Mouse (Mus musculus) large intestine, adult 2 months (tissue): Measurements from ENCODE around the gene Rusc2. TPM values are rescaled to one million over a fixed set of nuclear protein-coding genes. Genes with fewer than 3 reads are reported as not detected.

Source experiments
- DNase-seq: peaks from one replicate; pipeline ENCODE4 v3.0.0-alpha.2; 2012; ENCODE audit warnings: low read depth, low spot score
- WGBS: fragments of 180-500 bp; shearing (Covaris S2); methylation state at CpG from one replicate; pipeline ENCODE4 v1.1.7; 2018; 5-methylcytosine and 5-hydroxymethylcytosine counted together
- polyA plus RNA-seq: library from polyadenylated mRNA; depleted of rRNA; stranded (reverse); fragments of >200 nt; gene quantifications from 2 replicates; pipeline ENCODE4 v1.2.3, GENCODE M21; 2012

Rusc2 gene
- polyA plus RNA-seq, 1 experiment, result 7.6 TPM

DNA sequence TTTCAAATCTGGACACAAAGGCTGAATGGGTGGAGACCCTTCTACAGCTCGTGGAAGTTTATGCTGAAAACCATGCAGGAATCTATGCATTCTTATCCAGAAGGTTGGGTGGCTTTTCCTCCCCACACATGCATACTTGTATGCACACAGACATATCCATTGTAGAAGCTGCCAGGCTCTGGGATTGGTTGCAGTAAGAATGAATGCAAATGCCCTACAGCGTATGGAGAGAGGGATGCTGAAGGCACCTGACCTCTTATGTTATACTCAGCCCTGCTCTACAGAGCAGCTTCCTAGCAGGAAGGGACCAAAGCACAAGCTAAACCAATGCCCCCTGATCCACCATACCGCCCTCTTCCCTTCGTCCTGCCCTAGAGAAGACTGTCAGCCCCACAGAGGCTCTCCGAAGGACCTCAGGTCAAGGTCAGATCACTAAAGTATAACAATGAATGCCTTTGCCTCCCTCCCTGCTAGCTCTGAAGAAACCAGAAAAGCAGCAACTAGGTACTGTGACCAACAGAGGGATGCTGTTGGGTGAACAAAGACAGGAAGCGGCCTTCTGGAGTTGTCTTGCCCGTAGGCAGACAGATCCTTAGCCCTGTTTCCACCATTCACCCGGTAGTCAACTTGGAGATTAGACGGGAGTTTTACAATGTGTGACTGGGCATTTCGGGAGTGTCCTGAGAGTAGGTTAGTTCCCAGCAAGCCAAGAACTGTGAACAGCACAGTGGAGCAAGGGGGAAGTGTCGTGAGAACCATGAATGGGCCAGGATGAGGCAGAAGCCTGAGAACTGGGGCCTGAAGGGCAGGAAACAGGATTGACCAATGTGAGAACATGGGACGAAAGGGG, 25.5 kb downstream of the Rusc2 start:
- WGBS, result 66% methylated on average over 12 of the region's 12 CpGs
- DNase-seq, result no peak

DNA sequence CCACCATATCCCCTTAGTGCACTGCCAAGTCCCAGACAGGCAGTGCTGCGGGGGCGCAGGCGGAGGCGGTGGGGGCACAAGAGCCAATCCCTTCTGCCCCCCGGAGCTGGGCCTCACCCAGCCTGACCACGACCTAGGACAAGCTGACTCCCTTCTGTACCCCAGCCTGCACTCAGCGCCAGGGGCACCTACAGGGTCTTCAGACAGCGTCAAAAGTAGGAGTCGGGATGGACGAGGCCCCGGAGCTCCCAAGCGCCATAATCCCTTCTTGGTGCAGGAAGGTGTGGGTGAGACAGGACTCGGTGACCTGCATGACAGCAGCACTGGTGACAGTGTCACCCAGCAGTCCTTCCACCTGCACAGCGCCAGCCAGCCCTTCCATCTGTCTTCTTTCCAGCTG, 33.0 kb downstream of the Rusc2 start:
- DNase-seq, result no peak
- WGBS, result 93% methylated on average over 14 of the region's 14 CpGs

DNA sequence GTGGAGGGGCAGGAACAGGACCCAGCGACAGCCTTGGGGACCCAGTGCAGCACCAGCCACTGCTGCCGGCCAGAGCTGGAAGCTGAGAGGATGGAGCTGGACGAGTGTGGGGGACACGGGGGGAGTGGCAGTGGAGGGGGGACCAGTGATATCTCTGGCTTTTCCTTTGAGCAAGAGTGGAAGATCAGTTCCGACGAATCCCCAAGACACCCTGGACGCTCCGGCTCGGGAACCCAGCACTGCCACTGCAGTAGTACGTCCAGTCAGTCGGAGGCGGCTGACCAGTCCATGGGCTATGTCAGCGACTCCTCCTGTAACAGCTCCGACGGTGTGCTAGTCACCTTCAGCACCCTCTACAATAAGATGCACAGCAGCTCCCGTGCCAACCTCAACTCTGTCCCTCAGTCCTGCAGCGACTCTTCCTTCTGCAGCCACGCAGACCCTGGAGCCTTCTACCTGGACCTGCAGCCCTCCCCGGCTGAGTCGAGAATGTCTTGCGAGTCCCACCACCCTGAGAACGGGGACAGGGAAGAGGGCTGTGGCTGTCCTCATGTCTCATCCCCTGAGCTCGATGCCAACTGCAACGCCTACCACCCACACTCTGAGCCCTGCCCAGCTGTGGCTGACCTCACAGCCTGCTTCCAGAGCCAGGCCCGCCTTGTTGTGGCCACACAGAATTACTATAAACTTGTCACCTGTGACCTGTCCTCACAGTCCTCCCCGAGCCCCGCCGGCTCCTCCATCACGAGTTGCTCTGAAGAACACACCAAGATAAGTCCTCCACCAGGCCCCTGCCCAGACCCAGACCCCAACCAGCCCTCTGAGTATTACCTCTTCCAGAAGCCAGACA, 33.7 kb downstream of the Rusc2 start:
- DNase-seq, result no peak
- 87% methylated on average over 29 of the region's 29 CpGs for WGBS

DNA sequence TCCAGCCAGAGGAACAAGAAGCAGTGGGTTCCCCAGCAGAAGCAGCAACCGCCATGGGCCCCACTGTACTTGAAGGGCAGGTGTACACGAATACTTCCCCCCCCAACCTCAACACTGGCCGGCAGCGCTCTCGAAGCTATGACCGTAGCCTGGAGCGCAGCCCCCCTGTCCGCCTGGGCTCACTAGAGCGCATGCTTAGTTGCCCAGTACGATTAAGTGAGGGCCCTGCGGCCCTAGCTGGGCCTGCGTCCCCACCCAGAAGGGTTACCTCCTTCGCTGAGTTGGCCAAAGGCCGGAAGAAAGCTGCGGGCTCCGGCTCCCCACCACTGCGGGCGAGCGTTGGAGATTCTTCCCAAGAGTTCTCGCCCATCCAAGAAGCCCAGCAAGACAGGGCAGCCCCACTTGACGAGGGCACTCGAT, 34.3 kb downstream of the Rusc2 start:
- 96% methylated on average over 22 of the region's 22 CpGs for WGBS
- no peak for DNase-seq

DNA sequence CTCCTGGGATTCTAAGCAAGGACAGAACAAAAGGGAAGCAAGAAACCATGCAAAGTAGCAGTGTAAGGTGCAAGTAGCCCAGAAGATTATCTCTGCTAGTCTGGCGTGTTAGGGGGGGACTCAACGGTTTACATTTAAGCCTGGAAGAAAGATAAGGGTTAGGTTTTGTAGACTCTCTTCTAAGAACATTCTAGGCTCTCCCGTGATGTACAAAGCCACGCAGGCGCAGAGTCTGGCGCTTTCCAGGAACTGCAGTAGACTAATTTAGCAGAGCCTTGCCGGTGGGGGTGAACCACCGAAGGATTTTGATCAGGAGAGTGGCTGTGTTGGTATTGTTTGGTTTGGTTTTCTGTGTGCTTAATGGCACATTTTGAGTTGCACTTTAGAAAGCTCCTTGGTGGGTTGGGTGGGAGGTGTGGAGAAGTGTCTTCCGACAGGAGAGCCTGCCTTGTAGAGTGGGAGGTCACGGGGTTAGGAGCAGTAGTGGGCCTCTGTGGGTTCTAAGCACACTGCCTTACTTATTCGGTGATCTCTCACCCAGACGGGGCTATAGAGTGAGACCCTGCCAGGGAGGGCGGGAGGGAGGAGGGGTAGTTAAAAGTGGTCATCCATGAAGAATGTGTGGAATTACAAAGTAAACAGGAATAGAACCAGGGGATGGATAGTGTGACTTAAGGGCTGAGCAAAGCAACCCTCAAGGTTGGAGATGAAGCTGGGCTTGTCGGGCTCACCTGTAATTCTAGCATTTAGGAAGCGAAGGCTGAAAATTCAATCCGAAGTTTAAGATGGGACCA, 35.7 kb downstream of the Rusc2 start:
- 70% methylated on average over 16 of the region's 16 CpGs for WGBS

DNA sequence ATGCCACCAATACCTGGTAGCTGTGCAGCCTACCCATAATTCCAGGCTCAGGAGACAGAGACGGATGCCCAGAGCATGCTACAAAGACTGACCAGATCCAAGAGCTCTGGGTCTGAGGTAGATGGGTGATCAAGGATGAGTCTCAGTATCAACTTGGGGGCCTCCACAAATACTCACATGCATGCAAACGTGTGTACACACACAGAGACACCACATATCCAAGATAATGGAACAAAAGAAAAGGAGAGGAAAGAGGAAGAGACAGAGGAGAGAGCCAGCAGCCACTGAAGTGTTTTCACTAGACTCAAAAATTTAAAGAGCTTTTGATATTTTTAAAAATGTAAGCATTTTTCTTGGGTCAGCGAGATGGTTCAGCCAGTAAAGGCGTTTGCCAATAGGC, 36.7 kb downstream of the Rusc2 start:
- 70% methylated on average over 4 of the region's 4 CpGs for WGBS
- no peak for DNase-seq

More for the DNA sequence above, 35.7 kb downstream of the Rusc2 start:
- DNase-seq, result no peak

DNA sequence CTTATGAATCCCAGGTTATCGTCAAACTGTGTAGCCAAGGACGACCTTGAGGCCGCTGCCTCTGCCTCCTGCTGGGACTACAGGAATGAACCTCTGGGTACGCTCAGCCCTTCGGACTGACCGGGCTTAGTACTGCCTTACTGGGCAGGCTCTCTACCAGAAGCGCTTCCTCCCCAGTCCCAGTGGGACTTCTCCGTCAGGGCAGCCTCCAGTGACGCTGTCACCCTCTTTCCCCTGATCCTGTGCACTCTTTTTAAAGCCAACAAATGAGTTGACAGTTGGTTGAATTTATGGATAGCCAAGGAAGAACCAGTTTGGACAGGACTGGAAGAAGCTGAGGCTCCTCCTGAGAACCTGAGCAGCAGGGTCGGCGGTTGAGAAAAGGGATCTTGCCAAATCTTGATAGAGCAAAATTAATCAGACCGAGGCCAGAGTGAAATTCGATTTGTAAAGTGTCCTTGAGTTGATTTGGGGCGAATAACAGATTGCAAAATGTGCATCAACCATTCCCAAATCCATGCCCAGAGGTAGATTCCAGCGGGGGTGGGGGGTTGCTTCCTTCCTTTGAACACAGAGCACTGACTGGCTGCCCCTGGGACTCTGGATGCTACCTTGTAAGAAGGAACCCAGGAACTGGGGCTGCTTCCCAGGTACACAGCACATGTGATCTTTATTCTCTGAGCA, 37.3 kb downstream of the Rusc2 start:
- 77% methylated on average over 15 of the region's 15 CpGs for whole genome bisulfite sequencing

DNA sequence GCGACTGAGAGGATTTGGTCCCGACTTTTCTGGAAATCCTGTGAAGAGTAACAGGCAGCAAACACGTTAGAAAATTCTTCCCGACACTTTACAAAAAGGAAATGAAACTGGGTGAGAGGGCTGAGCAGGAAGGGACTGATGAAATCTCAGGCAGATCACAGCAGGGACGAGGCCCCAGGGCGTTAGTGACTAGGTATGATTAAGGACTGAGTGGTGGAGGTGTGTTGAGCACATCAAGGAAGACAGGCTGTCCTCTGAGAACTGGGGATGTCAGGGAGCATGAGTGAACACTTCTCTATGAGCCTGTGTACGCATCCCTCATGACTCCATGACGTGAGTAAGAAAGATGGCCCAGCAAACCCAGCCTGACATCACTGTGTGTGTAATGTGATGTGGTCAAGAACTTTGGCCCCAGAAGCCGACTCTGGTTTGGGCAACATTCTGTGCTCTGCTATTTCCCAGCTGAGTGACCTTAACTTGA, 38.1 kb downstream of the Rusc2 start:
- no peak for DNase-seq
- WGBS, result 49% methylated on average over 9 of the region's 9 CpGs

More for the DNA sequence above, 37.3 kb downstream of the Rusc2 start:
- no peak for DNase-seq

DNA sequence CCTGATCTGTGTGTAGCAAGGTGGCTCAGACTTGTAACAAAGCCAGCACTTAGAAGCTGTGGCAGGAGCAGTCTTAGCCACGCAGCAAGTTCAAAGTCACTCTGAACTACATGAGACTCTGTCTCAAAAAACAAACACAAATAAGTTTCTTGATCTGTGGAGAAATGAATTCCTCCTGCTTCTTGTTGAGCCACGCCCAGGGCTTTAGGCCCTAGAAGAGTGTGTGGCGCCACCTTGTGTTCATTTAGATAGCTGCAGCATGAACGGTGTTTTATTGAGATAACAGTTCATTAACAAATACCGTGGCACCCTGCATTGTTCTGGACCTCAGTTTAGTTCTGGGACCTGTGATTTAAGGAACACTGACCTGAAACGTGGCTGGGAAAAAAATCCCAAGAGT, 38.5 kb downstream of the Rusc2 start:
- under 1% methylated on average over 6 of the region's 6 CpGs for WGBS

DNA sequence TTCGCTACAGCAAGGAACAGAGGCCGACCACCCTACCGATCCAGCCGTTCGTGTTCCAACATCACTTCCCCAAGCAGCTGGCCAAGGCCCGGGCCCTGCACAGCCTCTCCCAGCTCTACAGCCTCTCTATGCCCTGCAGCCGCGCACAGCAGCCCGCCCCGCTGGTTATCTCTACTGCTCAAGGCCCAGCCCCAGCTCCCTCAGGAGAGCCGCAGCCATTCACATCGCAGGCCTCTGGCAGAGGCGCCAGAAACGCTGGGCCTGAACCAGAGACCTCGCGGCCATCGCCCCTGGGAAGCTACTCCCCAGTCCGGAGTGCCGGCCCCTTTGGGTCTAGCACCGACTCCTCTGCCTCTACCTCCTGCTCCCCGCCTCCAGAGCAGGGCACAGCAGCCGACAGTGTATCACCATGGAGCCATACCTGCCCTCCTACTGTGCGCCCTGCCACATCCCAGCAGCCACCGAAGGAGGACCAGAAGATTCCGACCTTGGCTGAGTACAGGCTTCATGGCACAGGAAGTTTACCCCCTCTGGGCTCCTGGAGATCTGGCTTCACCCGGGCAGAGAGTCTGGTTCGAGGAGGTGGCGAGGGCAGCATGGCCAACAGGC, 40.0 kb downstream of the Rusc2 start:
- WGBS, result 91% methylated on average over 28 of the region's 28 CpGs
- DNase-seq, result no peak

More for the DNA sequence above, 38.5 kb downstream of the Rusc2 start:
- DNase-seq, result peak; percentile 61

DNA sequence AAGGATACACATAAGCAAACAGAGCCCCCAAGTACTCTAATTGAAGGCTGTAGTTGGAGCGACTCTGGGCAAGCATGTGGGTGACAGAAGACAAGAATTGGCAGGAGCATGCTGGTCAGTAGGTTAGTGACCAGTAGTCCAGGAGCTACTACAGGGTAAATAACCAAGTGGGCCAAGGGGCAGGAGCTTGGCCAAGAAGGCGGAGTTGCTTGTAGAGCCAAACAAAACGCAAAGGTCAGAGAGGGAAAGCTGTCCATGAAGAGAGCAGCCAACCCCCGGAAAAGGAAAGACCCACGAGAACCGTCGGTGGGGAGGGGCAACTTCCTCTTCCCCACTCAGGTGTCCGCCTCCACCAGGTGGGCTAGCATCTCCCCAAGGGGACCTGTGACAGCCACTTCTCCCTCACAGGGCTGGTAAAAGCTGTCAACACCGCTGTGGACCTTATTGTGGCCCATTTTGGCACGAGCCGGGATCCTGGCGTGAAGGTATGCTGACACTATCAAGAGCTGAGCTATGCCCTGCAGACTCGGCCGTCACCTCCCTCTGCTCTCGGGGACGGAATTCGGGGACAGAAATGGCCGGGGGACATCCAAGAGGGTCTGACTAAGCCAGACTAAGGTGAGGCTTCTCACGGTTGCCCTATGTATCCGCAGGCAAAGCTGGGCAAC, 41.6 kb downstream of the Rusc2 start:
- WGBS, result 85% methylated on average over 20 of the region's 20 CpGs
- DNase-seq, result no peak

DNA sequence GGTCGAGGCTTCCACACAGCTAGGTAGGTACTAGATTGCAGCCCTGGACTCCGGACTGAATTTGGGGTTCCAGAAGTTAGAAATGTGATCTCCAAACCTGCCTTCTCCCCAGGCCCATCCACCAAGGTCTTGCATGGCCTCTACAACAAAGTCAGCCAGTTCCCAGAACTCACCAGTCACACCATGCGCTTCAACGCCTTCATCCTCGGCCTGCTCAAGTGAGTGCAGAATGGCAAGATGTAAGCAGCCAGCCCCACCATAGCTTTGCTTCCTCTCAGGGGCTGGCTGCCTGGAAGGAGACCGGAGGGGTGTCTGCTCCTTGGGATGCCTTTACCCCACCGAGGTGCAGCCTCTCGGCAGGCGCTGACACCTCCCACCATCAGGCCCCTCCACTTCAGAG, 42.3 kb downstream of the Rusc2 start:
- DNase-seq, result no peak
- WGBS, result 87% methylated on average over 9 of the region's 9 CpGs

DNA sequence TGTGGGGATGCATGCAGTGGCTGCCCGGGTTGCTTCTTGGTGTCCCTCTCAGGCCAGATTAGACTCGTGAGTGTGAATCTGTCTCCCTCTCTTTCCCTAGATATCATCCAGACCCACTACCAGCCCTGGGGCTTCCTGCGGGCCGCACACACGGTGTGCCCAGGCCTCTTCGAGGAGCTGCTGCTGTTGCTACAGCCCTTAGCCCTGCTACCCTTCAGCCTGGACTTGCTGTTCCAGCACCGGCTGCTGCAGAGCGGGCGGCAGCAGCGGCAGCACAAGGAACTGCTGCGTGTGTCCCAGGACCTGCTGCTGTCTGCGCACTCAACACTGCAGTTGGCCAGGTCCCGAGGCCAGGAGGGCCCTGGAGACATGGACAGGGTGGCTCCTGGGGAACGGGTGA, 43.4 kb downstream of the Rusc2 start:
- WGBS, result 70% methylated on average over 14 of the region's 14 CpGs
- no peak for DNase-seq

DNA sequence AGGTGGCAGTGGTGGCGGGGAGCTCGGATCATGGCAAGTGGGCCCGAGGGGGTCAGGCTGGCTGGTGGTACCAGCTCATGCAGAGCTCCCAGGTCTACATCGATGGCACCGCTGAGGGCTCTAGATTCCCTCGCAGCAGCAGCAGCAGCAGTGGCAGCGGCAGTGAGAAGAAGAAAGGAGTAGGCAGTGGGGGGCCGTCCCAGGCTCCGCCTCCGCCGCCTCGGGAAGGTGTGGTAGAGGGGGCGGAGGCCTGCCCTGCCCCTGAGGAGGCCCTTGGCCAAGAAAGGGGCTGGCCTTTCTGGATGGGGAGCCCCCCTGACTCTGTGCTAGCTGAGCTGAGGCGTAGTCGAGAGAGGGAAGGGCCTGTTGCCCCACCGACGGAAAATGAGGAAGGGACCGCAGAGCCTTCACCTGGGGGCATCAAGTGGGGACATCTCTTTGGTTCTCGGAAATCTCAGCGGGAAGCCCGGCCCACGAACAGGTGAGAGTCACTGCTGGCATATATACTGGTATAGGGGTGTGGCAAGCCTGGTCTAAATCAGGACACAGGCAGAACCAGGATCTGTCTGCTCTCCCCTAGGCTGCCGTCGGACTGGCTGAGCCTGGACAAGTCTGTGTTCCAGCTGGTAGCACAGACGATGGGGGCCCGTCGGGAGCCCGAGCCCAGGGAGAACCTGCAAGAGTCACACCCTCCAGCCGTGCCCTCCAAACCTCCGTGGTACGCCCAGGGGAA, 44.0 kb downstream of the Rusc2 start:
- no peak for DNase-seq
- WGBS, result 43% methylated on average over 31 of the region's 31 CpGs

DNA sequence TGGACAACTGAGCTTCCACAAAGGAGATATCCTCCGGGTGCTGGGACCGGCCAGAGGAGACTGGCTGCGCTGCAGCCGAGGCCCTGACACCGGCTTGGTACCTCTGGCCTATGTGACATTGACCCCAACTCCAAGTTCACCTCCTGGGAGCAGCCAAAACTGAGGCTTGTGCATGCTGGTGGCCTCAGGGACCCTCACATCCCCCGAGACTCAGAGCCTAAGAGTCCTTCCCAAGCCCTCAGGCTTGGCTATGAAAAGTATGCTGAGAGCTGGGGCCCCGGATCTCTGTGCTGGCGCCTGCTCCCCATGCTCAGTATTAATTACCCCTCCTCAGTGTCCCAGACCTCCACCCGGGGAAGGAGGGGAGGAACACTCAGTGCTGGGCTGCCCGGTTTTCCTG, 44.7 kb downstream of the Rusc2 start:
- WGBS, result 81% methylated on average over 10 of the region's 10 CpGs
- no peak for DNase-seq

DNA sequence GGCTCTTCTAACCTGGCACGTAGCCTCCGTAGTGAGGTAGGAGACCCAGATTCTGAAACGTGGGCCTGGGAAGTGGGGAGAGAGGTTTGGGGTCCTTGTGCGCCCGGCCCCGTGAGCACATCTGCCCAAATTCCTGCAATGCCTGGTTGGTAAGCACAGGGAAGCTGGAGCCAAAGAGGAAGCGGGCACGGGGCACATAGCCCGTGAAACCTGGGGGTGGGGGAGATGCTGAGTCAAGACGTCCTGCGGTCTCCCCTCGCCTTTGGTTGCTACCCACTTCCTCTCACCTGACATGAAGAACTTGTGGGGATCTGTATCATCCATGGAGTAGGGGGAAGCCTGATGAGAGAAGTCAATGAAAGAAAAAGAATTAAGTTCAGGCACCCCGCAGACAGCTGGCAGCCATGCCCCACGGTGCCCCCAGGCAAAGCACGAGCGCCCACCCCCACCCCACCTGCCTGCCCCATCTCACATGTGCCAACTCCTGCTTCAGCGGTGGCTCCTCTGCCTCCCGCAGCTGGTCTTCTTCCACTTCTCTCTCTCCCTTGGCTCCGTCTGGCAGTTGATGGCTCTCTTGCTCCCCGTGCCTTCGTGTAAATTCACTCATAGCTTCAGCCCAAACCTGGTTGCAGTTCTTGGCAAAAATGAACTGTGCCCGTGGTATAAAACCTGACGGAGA, 45.9 kb downstream of the Rusc2 start:
- WGBS, result 69% methylated on average over 23 of the region's 23 CpGs
- DNase-seq, result no peak

DNA sequence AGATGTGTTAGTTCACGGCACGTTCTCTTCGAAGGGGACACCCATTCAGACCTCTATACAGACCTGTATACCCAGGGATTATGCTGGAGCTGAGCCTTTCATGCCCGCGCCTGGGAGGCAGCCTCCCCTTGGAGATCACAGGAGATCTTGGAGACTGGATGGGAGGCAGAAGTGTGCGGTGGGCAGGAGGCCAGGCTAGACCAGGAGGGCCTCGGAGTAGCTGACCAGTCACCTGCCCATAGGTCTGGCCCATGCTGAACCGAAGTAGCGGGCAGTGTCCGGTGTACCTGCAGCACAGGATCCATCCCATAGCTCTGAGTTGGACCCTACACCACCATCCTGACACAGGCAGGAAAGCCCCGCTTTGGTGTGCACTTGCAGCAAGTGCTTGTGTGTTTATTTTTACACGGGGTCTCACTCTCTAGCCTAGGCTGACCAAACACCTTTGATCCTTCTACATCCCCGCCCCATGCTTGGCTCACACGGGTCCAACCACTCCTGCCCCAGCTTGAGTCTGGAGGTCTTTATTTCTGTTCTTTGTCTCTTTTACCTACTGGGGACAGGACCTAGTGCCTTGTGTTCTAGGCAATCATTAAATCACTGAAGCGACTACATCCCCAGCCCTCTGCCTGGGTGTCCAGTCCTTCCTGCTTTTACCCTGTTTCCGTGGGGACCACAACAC, 46.5 kb downstream of the Rusc2 start:
- 50% methylated on average over 16 of the region's 16 CpGs for WGBS
- no peak for DNase-seq
